Mouse (Mus musculus): ENCODE measurements around the gene Gba. TPM values are rescaled to one million over a fixed set of nuclear protein-coding genes. Genes with fewer than 3 reads are reported as not detected.

The Gba gene
- polyA plus RNA-seq, 1 experiment: 56.3 TPM

GRCm38 (mm10) chr3:89230561-89230960, 27.8 kb downstream of the Gba start:
- TF ChIP-seq POLR2A (IDR thresholded peaks at IDR 0.05; ENCODE audit: borderline replicate concordance, extremely low read depth, insufficient read depth, insufficient read length, poor library complexity, severe bottlenecking): no peak
- TF ChIP-seq CTCF (IDR thresholded peaks at IDR 0.05; ENCODE audit: borderline replicate concordance, extremely low read depth, insufficient read depth, insufficient read length): no peak
- DNase-seq (ENCODE audit: low read depth): no peak

- no peak for DNase-seq (ENCODE audit: low read depth)
- TF ChIP-seq POLR2A (IDR thresholded peaks at IDR 0.05; ENCODE audit: borderline replicate concordance, extremely low read depth, insufficient read depth, insufficient read length, poor library complexity, severe bottlenecking) (no peak), CTCF (IDR thresholded peaks at IDR 0.05; ENCODE audit: borderline replicate concordance, extremely low read depth, insufficient read depth, insufficient read length) (no peak)
Observed at GRCm38 (mm10) chr3:89231345-89231744, 28.6 kb downstream of the Gba start.

DNA sequence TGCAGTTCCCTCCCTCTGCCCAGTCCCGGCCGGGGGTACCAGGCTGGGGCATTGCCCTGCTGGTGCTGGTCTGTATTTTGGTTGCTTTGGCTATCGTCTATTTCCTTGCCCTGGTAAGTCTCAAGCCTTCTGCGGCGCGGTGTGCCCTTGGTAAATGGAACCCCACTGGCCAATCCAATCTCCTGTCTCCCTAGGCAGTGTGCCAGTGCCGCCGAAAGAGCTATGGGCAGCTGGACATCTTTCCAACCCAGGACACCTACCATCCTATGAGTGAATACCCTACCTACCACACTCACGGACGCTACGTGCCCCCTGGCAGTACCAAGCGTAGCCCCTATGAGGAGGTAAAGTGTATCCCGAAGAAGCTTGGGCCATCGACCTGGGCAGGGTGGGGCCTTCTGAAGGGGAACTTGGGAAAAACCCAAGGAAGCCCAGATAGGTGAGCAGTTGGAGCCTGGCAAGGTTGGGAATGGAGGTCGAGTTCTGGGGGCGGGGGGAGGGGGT, 29.1 kb downstream of the Gba start:
- no peak for TF ChIP-seq POLR2A (IDR thresholded peaks at IDR 0.05; ENCODE audit: borderline replicate concordance, extremely low read depth, insufficient read depth, insufficient read length, poor library complexity, severe bottlenecking)
- DNase-seq (ENCODE audit: low read depth): no peak

DNA sequence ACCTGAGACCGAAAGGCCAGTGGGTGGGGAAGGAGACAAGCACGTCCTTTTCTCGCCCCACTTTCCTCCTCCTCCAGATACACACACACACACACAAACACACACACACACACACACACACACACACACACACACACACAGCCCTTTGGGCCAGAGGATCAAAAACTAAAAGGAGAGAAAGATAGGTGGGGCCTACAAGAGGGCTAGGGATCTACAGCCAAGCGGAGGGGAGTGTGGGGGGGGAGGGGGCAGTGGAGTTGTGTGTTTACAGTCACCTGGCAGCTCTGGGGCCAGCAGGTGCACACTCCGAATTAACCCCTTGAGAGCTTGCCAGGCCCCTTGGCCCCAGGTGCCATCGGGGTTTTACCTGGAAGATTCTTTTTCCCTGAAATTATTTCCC, 29.9 kb downstream of the Gba start:
- no peak for DNase-seq (ENCODE audit: low read depth)
- TF ChIP-seq POLR2A (IDR thresholded peaks at IDR 0.05; ENCODE audit: borderline replicate concordance, extremely low read depth, insufficient read depth, insufficient read length, poor library complexity, severe bottlenecking) (no peak), CTCF (IDR thresholded peaks at IDR 0.05; ENCODE audit: borderline replicate concordance, extremely low read depth, insufficient read depth, insufficient read length) (no peak)

DNA sequence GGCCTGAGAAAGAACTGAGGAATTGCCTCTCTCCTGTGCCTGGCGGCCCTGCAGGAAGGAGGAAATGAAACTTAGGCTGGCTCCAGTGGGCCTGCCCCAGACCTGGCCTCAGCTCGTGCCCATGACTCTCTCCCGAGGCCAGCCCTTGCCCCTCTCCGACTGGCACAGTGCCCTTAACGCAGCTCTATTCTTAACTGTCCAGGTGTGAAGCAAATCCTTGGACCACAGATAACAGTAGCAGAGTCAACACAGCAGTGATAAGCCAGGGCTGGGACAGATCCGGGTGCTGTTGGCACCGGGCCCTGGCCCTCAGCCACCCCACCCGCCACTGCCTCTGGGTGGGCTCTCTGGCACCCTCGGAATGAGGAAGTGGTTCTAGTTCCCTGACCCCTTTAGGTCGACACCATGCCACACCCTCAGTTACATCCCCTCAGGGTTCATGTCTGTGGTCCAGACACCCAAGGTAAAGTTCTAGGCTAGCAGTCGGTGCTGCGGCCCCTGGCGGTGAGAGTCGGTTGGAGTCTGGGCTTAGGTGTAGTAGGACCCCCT, 30.9 kb downstream of the Gba start:
- no peak for TF ChIP-seq POLR2A (IDR thresholded peaks at IDR 0.05; ENCODE audit: borderline replicate concordance, extremely low read depth, insufficient read depth, insufficient read length, poor library complexity, severe bottlenecking)
- DNase-seq (ENCODE audit: low read depth): no peak

GRCm38 (mm10) chr3:89236516-89236915, 33.8 kb downstream of the Gba start:
- TF ChIP-seq POLR2A (IDR thresholded peaks at IDR 0.05; ENCODE audit: borderline replicate concordance, extremely low read depth, insufficient read depth, insufficient read length, poor library complexity, severe bottlenecking): no peak
- no peak for TF ChIP-seq CTCF (IDR thresholded peaks at IDR 0.05; ENCODE audit: borderline replicate concordance, extremely low read depth, insufficient read depth, insufficient read length)
- no peak for DNase-seq (ENCODE audit: low read depth)

DNA sequence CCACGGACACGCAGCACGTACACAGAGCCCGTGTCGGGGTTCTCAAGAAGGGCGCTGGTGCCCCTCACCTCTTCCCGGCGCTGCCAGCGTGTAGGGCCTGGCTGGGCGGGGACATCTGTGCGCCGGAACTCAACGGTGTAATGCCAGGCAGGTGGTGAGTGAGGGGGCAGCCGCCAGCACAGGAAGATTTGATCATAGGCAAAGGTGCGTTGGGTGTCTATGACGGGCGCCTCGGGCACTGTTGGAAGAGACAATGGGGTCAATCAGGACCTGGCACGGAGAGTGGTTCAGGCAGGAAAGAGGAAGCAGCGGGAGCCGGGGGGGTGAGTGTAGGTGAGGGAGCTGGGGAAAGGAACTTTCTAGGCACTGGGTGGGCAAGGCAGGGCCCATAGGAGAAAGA, 35.0 kb downstream of the Gba start:
- TF ChIP-seq CTCF (IDR thresholded peaks at IDR 0.05; ENCODE audit: borderline replicate concordance, extremely low read depth, insufficient read depth, insufficient read length) (no peak), POLR2A (IDR thresholded peaks at IDR 0.05; ENCODE audit: borderline replicate concordance, extremely low read depth, insufficient read depth, insufficient read length, poor library complexity, severe bottlenecking) (no peak)
- no peak for DNase-seq (ENCODE audit: low read depth)

DNA sequence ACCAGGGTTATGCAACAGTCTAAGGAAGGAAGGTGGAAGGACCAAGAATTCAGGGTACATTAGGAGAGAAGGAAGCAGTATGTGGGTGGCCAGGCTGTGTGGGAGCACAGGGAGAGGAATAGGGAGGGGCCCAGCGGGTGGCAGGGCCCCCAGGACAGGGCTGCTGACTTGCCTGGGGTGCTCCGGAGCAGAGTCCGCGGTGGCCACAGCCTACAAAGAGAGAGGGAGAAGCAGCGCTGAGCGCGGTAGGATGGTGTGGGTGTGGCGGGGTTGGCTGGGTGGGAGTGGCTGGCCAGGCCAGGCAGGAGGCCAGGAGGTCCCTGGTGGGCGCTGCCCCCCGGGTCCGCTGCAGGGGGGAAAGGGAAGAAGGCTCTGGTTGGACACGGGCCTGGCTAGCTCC, 35.8 kb downstream of the Gba start:
- TF ChIP-seq POLR2A (IDR thresholded peaks at IDR 0.05; ENCODE audit: borderline replicate concordance, extremely low read depth, insufficient read depth, insufficient read length, poor library complexity, severe bottlenecking) (no peak), CTCF (IDR thresholded peaks at IDR 0.05; ENCODE audit: borderline replicate concordance, extremely low read depth, insufficient read depth, insufficient read length) (no peak)
- DNase-seq (ENCODE audit: low read depth): no peak

DNA sequence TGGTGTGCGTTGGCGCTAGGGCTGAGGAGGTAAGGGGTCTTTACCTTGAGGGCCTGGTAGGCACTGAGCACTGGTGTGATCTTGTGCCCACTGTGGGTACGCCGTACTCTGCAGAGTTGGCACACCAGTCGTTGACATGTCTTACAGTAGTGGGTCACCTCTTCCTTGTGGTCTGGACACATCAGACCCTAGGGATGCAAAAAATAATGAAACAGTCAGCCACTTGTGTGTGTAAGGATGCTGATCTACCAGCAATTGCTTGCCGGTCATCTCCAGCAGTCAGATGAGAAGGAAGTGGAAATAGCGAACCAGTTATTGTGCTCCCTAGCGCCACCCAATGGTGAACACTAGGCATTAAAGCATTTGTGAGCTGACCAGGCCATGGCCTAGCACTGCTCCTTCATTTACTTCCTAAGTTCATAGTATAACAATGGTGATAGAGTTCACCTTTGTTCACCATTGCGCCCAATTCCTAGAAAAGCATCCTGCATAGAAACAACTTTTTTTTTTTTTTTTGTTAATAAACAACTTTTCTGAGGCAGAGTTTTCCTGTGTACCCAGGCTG, 39.7 kb downstream of the Gba start:
- peak; percentile 69 for DNase-seq (ENCODE audit: low read depth)
- TF ChIP-seq POLR2A (IDR thresholded peaks at IDR 0.05; ENCODE audit: borderline replicate concordance, extremely low read depth, insufficient read depth, insufficient read length, poor library complexity, severe bottlenecking) (no peak), CTCF (IDR thresholded peaks at IDR 0.05; ENCODE audit: borderline replicate concordance, extremely low read depth, insufficient read depth, insufficient read length) (peak; percentile 70; the same call in 1 of the 2 replicates)

DNA sequence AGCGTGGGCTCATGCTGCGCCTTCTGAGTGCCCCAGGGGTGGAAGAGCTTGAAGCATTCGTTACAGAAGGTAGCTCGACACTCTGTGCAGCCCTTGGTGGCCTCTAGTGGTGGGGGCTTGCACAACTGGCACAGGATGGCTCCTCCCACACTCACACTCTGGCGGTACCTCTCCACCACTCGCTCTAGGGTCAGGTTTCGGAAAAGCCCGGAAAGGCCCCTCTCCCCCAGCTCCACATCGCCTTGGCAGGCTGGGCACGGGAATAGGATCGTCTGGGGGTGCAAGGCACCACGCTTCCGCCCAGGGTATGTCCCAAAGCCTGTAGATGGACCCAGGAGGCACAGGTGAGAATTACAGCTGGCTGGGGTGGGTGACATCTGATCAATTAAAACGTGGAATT, 40.9 kb downstream of the Gba start:
- peak; percentile 66 for DNase-seq (ENCODE audit: low read depth)
- TF ChIP-seq POLR2A (IDR thresholded peaks at IDR 0.05; ENCODE audit: borderline replicate concordance, extremely low read depth, insufficient read depth, insufficient read length, poor library complexity, severe bottlenecking) (no peak), CTCF (IDR thresholded peaks at IDR 0.05; ENCODE audit: borderline replicate concordance, extremely low read depth, insufficient read depth, insufficient read length) (peak; percentile 56; the same call in 1 of the 2 replicates)

GRCm38 (mm10) chr3:89244158-89244981, 41.6 kb downstream of the Gba start:
- TF ChIP-seq CTCF (IDR thresholded peaks at IDR 0.05; ENCODE audit: borderline replicate concordance, extremely low read depth, insufficient read depth, insufficient read length) (peak; percentile 31; the same call in 1 of the 2 replicates), POLR2A (IDR thresholded peaks at IDR 0.05; ENCODE audit: borderline replicate concordance, extremely low read depth, insufficient read depth, insufficient read length, poor library complexity, severe bottlenecking) (no peak)

More at GRCm38 (mm10) chr3:89244158-89244981, 41.6 kb downstream of the Gba start:
- peak; percentile 31 for DNase-seq (ENCODE audit: low read depth)

All from brain, embryonic 14.5 days (tissue).